Mouse (Mus musculus) heart, adult 2 months (tissue): ENCODE measurements around the gene Mdga2. TPM values are rescaled to one million over a fixed set of nuclear protein-coding genes. Genes with fewer than 3 reads are reported as not detected.

Experiments used
- DNase-seq, 2 experiments: peaks; one replicate each; pipeline ENCODE4 v3.0.0; 2021
- H3K27ac ChIP-seq: fragments of 200-600 bp; 2 replicates; pipeline ENCODE4 v1.8.1; 2022
- H3K27me3 ChIP-seq: fragments of 200-500 bp; 2 replicates; pipeline ENCODE4 v1.6.1; 2012; ENCODE audit warnings: mild to moderate bottlenecking, low read length, inconsistent platforms, mixed read lengths; ENCODE audit not compliant: control insufficient read depth, insufficient read depth
- H3K36me3 ChIP-seq: fragments of 200-500 bp; 2 replicates; pipeline ENCODE4 v1.6.1; 2012; ENCODE audit warnings: low read length, inconsistent platforms; ENCODE audit not compliant: control insufficient read depth, insufficient read depth
- H3K4me1 ChIP-seq: fragments of 200-500 bp; 2 replicates; pipeline ENCODE4 v1.6.1; 2011; ENCODE audit warnings: low read length; ENCODE audit not compliant: control insufficient read depth, insufficient read depth
- H3K4me3 ChIP-seq: fragments of 200-600 bp; 2 replicates; pipeline ENCODE4 v1.8.1; 2022
- H3K79me2 ChIP-seq: fragments of 200-500 bp; replicated peaks from 2 replicates; pipeline ENCODE4 v1.6.1; 2012; ENCODE audit warnings: mild to moderate bottlenecking, inconsistent platforms, low read length, moderate library complexity, mixed read lengths; ENCODE audit not compliant: control insufficient read depth, insufficient read depth
- H3K9ac ChIP-seq: fragments of 200-500 bp; 2 replicates; pipeline ENCODE4 v1.6.1; 2012; ENCODE audit warnings: low read depth, mild to moderate bottlenecking, control low read depth, inconsistent platforms, low read length, mixed read lengths
- CTCF ChIP-seq: fragments of 200-600 bp; IDR thresholded peaks from 2 replicates; pipeline ENCODE4 v1.8.1; 2022; ENCODE audit warnings: antibody characterized with exemption, mild to moderate bottlenecking, moderate library complexity
- EP300 ChIP-seq: fragments of 200-500 bp; IDR thresholded peaks from 2 replicates; pipeline ENCODE4 v1.6.1; 2011; ENCODE audit warnings: low read depth, low read length, control low read depth; ENCODE audit not compliant: insufficient read depth
- POLR2A ChIP-seq: fragments of 200-500 bp; IDR thresholded peaks from 2 replicates; pipeline ENCODE4 v1.6.1; 2011; ENCODE audit warnings: mild to moderate bottlenecking, low read depth, low read length, control low read depth; ENCODE audit not compliant: insufficient read depth
- WGBS: fragments of 180-500 bp; shearing (Covaris S2); methylation state at CpG from one replicate; pipeline ENCODE4 v1.1.7; 2018; 5-methylcytosine and 5-hydroxymethylcytosine counted together
- intact Hi-C: fragments of 180-260 bp; cut with DNase I; formaldehyde crosslinking; loops from one replicate; pipeline ENCODE4 v1.15.1; 2025
- polyA plus RNA-seq: library from polyadenylated mRNA; depleted of rRNA; stranded (reverse); fragments of >200 nt; gene quantifications from 2 replicates; pipeline ENCODE4 v1.2.3, GENCODE M21; 2012
- total RNA-seq, 2 experiments: library from RNA; stranded (reverse); gene quantifications; 2 replicates each; pipeline ENCODE4 v1.2.3; 2021

The Mdga2 gene
- total and polyA plus RNA-seq, 3 experiments, result 0.37 to 0.52 (median 0.52) TPM

- WGBS, result 66% methylated on average over 10 of the region's 10 CpGs
- Histone ChIP-seq H3K9ac (no peak overlapping the region), H3K79me2 (no peaks in the 10 kb centered on the region), H3K4me3 (no peak overlapping the region), H3K27me3 (no peaks in the 10 kb centered on the region), H3K4me1 (no peaks in the 10 kb centered on the region), H3K36me3 (no peaks in the 10 kb centered on the region), H3K27ac (no peak overlapping the region)
- TF ChIP-seq EP300, result no peak
- TF ChIP-seq POLR2A, result no peak
- TF ChIP-seq CTCF, result no peak
- intact Hi-C loops, result no loop called here
- DNase-seq, result no peak
Measured at GRCm38 (mm10) chr12:66708334-66708733, 514.0 kb downstream of the Mdga2 start.

GRCm38 (mm10) chr12:66707431-66707830, 514.9 kb downstream of the Mdga2 start:
- TF ChIP-seq POLR2A (no peak), CTCF (no peak), EP300 (no peak)
- WGBS, result 25% methylated on average over 2 of the region's 2 CpGs
- intact Hi-C loops, result no loop called here
- Histone ChIP-seq H3K9ac (no peak overlapping the region), H3K27me3 (no peaks in the 10 kb centered on the region), H3K4me3 (no peak overlapping the region), H3K36me3 (no peaks in the 10 kb centered on the region), H3K4me1 (no peaks in the 10 kb centered on the region), H3K79me2 (no peaks in the 10 kb centered on the region), H3K27ac (no peak overlapping the region)
- DNase-seq, result no peak

- no peak for DNase-seq
- intact Hi-C loops, result no loop called here
- no peak overlapping the region for H3K4me3 ChIP-seq
- TF ChIP-seq EP300, result no peak
- no peak for TF ChIP-seq CTCF
- no peak for TF ChIP-seq POLR2A
- no peak overlapping the region for H3K27ac ChIP-seq
- H3K4me1 ChIP-seq, result no peaks in the 10 kb centered on the region
- H3K36me3 ChIP-seq, result no peaks in the 10 kb centered on the region
- H3K27me3 ChIP-seq, result no peaks in the 10 kb centered on the region
- no peak overlapping the region for H3K9ac ChIP-seq
- no peaks in the 10 kb centered on the region for H3K79me2 ChIP-seq
Measured at GRCm38 (mm10) chr12:66705015-66705414, 517.3 kb downstream of the Mdga2 start.

- WGBS, result 58% methylated on average over 3 of the region's 3 CpGs
- TF ChIP-seq POLR2A (no peak), CTCF (no peak), EP300 (no peak)
- H3K27ac ChIP-seq, result no peak overlapping the region
- no peaks in the 10 kb centered on the region for H3K27me3 ChIP-seq
- H3K36me3 ChIP-seq, result no peaks in the 10 kb centered on the region
- H3K9ac ChIP-seq, result no peak overlapping the region
- no peaks in the 10 kb centered on the region for H3K79me2 ChIP-seq
- DNase-seq, result no peak
- H3K4me1 ChIP-seq, result no peaks in the 10 kb centered on the region
- no peak overlapping the region for H3K4me3 ChIP-seq
- intact Hi-C loops, result no loop called here
Measured at GRCm38 (mm10) chr12:66702781-66703180, 519.6 kb downstream of the Mdga2 start.

GRCm38 (mm10) chr12:66679558-66679957, 542.8 kb downstream of the Mdga2 start:
- TF ChIP-seq POLR2A, result no peak
- no peak for TF ChIP-seq CTCF
- TF ChIP-seq EP300, result no peak
- no peak overlapping the region for H3K9ac ChIP-seq
- WGBS, result 75% methylated on average over 3 of the region's 3 CpGs
- no peaks in the 10 kb centered on the region for H3K79me2 ChIP-seq
- no peaks in the 10 kb centered on the region for H3K36me3 ChIP-seq
- no peak for DNase-seq
- no peak overlapping the region for H3K4me3 ChIP-seq
- H3K27me3 ChIP-seq, result no peaks in the 10 kb centered on the region
- no peak overlapping the region for H3K27ac ChIP-seq
- intact Hi-C loops, result no loop called here
- no peaks in the 10 kb centered on the region for H3K4me1 ChIP-seq

GRCm38 (mm10) chr12:66648605-66649552, 573.5 kb downstream of the Mdga2 start:
- no peaks in the 10 kb centered on the region for H3K36me3 ChIP-seq
- no peaks in the 10 kb centered on the region for H3K4me1 ChIP-seq
- H3K9ac ChIP-seq, result no peak overlapping the region
- TF ChIP-seq CTCF (no peak), EP300 (no peak), POLR2A (no peak)
- WGBS, result 65% methylated on average over 12 of the region's 12 CpGs
- no peak overlapping the region for H3K4me3 ChIP-seq
- H3K27ac ChIP-seq, result no peak overlapping the region
- no peaks in the 10 kb centered on the region for H3K27me3 ChIP-seq
- intact Hi-C loops, result no loop called here
- no peak for DNase-seq
- no peaks in the 10 kb centered on the region for H3K79me2 ChIP-seq
